Mouse (Mus musculus) CD4-positive, CD25-positive, alpha-beta regulatory T cell, adult 9 weeks (primary cell): Measurements from ENCODE around the gene Dtwd1. TPM values are rescaled to one million over a fixed set of nuclear protein-coding genes. Genes with fewer than 3 reads are reported as not detected.

Source experiments
- polyA plus RNA-seq: library from polyadenylated mRNA; unstranded; fragments of 100-300 nt; shearing (Covaris generic); gene quantifications from one replicate; pipeline ENCODE4 v1.2.1, GENCODE M21; 2017

The Dtwd1 gene
- polyA plus RNA-seq, result 20.3 TPM

GRCm38 (mm10) chr2:126151855-126152571, at the start of gene Dtwd1, which contains the start of gene Fam227b:
Gene Dtwd1 (plus strand): TSS chr2:126152141.
Gene Fam227b (minus strand): TSS chr2:126152004.

GRCm38 (mm10) chr2:126214800-126215199, 62.9 kb downstream of the Dtwd1 start, which contains the start of gene Gm17555:
Gene Gm17555 (plus strand): TSS chr2:126215100.

Other genes starting within 250 kb of the Dtwd1 start
- not detected for gene Fgf7, start 117.5 kb upstream of the Dtwd1 start, polyA plus RNA-seq
- not detected for gene Fam227b, start 137 bp upstream of the Dtwd1 start, polyA plus RNA-seq
- not detected for gene Gm17555, start 63.0 kb downstream of the Dtwd1 start, polyA plus RNA-seq